Mouse (Mus musculus) gastrocnemius, postnatal 14 days (tissue): Measurements from ENCODE around the gene Acaa1a. TPM values are rescaled to one million over a fixed set of nuclear protein-coding genes. Genes with fewer than 3 reads are reported as not detected.
A peak's percentile ranks its signal among the peaks of the same experiment; 100 is the strongest.

ENCODE experiments used
- DNase-seq: peaks from one replicate; pipeline ENCODE4 v3.0.0; 2021; ENCODE audit warnings: mixed read lengths
- intact Hi-C: fragments of 180-260 bp; cut with DNase I; formaldehyde crosslinking; loops from one replicate; pipeline ENCODE4 v1.15.1; 2025; ENCODE audit warnings: low total_unique reads
- long read RNA-seq, 2 experiments: library from polyadenylated mRNA; stranded (forward); transcript quantifications; one replicate each; pipeline ENCODE4 v2.0.0; 2021
- total RNA-seq, 2 experiments: library from RNA; stranded (reverse); gene quantifications; 2 replicates each; pipeline ENCODE4 v1.2.3; 2021

Gene Acaa1a
- total RNA-seq: 10 to 100 TPM; 41.3 to 44.3 TPM
- long read RNA-seq, experiment 1, transcript Acaa1a-201 (12 exons, 1,762 nt): major isoform, 98 of 117 reads
- long read RNA-seq, experiment 1, partial matches to known transcripts: 3 of 117 reads
- long read RNA-seq, experiment 1, other reads (novel, unspliced or antisense): 16 of 117 reads
- long read RNA-seq, experiment 2, transcript Acaa1a-201 (12 exons, 1,762 nt): major isoform, 99 of 127 reads
- long read RNA-seq, experiment 2, partial matches to known transcripts: 15 of 127 reads
- long read RNA-seq, experiment 2, other reads (novel, unspliced or antisense): 13 of 127 reads

DNA sequence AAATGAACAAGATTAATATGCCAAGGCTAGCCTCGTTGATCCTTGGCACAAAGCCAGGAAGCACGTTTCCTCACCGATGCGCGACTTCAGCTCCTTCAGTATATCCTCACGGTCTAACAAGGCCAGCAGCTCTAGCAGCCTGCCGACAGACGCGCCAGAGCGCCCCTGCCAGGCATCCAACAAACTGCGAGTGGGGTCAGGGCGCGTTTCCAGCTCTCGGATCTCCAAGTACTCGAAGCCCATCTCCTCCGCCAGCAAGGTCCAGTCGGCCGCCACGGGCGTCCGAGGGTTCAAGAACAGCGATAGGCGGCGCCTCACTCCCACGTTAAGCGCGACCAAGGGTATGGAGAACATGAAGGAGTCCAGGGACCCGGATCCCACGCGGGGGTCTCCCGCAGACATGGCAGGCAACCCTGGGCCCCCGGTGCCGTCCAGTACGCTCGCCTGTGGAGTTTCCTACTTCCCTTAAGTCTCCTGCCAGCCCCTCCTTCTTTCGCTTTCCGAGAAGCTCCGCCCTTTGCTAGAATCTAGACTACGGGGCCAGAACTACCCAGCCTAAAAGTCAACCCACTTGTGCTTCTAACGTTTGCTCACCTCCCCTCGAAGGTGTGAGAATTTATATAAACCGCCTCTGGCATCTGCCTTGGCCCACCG, at the start of gene Acaa1a:
Acaa1a (plus strand) TSS at position 119 of the 654 bp plus-strand sequence.
- intact Hi-C loops: no loop called here
- DNase-seq: peak; percentile 67

DNA sequence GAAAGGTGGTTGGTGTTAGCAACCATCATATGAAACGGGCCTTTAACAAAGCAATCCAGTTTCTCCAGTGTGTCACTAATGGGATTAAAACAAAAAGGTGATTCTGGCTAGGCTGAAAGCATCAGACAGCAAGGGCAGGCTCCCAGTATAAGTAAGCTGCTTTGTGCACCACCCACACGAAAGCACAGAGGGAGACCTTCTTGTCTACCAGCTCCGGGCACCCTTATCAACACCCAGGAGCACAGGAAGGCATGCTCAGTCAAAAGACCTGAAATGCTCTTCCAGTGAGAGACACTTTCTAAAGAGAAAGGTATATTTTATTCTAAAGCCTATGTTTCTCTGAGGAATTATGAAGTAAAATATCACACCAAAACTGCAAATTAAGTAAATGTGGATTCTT, 48.7 kb upstream of the Acaa1a start:
- intact Hi-C loops: no loop called here
- DNase-seq: no peak

DNA sequence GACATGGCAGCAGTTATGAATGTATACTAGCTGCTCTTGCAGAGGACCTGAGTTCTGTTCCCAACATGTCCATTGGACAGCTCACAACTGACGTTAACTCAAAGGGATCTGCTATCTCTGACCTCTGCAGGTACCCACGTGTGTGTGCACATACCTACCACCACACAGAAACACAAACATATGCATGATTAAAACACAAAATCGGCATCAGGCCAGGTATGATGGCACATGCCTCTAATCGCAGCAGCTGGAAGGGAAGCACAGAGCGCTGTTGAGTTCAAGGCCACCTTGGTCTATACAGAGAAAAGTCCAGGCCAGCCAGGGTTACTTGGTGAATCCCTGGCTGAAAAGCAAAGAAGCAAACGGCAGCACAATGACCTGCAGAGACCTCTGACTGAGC, 41.8 kb upstream of the Acaa1a start:
- intact Hi-C loops: no loop called here
- DNase-seq: no peak

- intact Hi-C loops: no loop called here
- no peak for DNase-seq
Measured at GRCm38 (mm10) chr9:119298563-119298962, 40.9 kb upstream of the Acaa1a start.

DNA sequence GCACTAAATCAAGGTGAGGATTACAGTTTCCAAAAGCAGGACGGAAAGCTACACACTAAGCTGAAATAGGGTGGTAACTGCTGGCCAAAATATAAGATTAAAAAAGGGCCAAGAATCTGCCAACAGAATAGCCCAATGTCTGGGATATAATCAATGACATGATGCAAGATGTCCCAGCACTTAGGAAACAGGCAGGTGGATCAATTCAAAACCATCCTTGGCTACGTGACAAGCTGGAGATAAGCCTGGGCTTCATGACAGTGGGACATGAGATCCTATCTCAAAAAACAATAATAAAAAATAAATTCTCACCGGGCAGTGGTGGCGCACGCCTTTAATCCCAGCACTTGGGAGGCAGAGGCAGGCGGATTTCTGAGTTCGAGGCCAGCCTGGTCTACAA, 33.6 kb upstream of the Acaa1a start:
- intact Hi-C loops: no loop called here
- DNase-seq: no peak

GRCm38 (mm10) chr9:119309067-119309466, 30.4 kb upstream of the Acaa1a start:
- DNase-seq: no peak
- intact Hi-C loops: no loop called here

GRCm38 (mm10) chr9:119313096-119313495, 26.4 kb upstream of the Acaa1a start:
- intact Hi-C loops: no loop called here
- no peak for DNase-seq

- no peak for DNase-seq
- intact Hi-C loops: no loop called here
Measured at GRCm38 (mm10) chr9:119318891-119319290, 20.6 kb upstream of the Acaa1a start.

- DNase-seq: no peak
- intact Hi-C loops: no loop called here
Measured at GRCm38 (mm10) chr9:119320446-119320845, 19.0 kb upstream of the Acaa1a start.

DNA sequence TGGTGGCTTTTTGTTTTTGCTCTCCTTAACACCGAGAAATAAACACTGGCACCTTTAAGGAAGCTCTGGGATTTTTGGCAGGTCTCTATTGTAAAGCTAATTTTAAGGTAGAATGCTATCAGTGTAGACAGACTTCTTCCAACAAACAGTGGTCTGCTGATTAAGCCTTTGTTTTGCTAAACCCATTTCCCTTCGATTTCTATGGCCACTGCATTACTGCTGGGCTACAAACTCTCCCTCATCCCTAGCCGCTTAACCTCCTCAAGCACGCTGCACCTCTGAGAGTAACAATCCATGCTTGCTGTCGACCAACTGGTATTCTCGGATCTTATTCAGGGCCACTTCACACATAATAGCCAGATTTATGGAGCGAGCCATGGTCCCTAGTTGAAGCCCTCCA, 18.5 kb upstream of the Acaa1a start:
- intact Hi-C loops: no loop called here

GRCm38 (mm10) chr9:119321392-119322229, 17.9 kb upstream of the Acaa1a start:
- intact Hi-C loops: no loop called here
- DNase-seq: no peak

More for the DNA sequence above, 18.5 kb upstream of the Acaa1a start:
- DNase-seq: no peak

- DNase-seq: peak; percentile 98
- intact Hi-C loops: no loop called here
Measured at GRCm38 (mm10) chr9:119322289-119323259, 16.9 kb upstream of the Acaa1a start, which contains the start of gene Oxsr1. TSS of gene Oxsr1 (minus strand) at chr9:119322427.

DNA sequence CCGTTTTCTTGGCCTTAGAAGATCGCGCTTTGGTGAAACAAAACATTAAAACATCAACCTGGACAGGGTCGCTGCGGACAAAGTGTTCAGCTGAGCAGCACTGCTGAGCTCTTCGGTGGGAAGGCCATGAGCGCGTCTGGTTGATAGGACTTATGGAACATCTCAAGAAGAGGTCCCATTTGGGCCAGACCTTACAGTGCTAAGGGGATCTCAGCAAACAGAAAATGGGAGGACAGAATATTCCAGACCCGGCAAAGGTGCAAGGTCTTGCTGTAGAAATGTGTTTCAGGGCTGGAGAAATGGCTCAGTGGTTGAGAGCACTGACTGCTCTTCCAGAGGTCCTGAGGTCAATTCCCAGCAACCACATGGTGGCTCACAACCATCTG, 16.2 kb upstream of the Acaa1a start:
- intact Hi-C loops: no loop called here
- no peak for DNase-seq

DNA sequence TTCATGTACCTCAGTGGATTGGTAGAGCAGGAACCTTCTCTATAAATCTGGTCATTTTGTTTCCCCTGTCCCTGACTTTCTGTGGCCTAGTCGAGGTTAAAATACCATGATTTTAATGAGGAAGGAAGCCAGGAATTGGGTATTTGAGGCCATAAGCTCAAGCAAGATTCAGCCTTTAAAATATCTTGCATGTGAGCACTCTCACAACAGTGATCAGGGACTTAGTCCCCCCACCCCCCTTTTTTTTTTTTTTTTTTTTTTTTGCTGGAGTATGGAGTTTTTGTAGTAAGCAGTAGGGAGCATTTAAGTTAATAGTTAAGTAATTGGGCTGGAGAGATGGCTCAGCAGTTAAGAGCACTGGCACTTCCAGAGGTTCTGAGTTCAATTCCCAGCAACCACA, 15.3 kb upstream of the Acaa1a start:
- DNase-seq: no peak
- intact Hi-C loops: no loop called here

DNA sequence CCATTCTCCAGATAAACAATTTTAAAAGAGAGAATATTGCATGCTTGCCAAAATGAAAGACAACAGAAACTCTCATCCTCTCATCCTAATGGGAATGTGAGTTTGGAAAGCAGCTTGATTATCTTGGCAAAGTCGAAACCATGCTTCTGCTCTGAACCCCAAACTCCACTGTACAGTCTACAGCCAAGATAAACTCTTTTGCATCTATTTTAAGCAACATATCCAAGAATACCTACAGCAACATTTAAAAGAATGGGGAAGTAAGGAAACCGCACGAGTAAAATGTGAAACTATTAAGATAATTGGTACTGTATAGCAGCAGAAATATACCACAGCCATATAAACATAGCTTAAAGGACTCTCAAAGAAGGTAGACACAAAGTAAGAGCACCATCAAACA, 11.0 kb upstream of the Acaa1a start:
- intact Hi-C loops: no loop called here
- no peak for DNase-seq

DNA sequence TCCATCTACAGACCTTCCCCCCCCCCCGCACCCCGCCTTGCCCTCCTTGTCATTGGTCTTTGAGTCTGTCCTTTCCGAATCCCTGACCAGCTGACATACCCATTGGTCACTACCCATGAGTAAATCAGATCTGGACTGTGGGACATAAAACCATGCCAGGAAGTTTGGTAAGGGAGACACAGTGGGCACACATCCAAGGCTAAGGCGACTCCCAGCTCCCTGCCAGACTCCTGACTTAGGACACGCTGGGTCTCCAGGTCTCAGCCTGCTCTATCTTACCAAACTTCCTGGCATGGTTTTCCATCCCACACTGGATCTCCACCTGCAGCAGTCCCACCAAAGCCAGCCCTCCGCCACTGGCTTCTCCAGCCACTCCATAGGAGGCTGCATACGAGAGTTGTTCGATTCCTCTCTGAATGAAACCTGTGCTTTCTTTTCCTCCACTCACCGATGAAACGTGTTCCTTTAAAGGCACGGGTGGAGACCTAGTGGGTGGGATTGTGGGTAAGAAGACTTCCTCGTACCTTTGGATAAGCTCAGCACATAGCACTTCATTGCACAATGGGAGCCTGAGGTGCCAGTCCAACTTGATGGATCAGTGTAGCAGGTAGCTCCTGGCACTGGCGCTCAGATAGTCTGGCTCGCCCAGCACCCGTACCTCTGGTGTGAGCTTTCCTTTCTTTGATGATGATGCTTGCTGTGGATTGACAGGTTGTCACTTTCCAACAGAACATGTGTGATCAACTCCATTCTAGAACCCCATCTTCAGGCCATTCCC, 9.1 kb upstream of the Acaa1a start:
- intact Hi-C loops: no loop called here
- no peak for DNase-seq

DNA sequence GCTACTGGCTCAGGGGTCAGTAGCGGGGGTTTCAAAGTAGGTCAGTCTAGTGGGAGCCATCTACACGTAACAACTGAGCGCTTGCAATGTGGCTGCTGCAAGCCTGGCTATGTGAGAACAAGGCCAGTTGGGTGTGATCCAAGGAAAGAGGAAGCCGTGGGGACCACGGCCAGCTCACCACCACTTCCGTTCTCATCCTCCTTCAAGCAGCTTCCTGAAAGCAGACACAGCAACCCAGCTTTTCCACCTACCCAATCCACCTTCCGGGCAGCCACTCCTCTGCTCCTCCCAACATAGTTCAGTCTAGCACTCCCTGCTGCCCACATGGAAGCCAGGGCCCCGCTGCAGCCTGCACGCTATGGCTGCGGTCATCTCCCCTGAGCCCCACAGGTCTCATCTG, 5.2 kb upstream of the Acaa1a start:
- peak; percentile 61 for DNase-seq
- intact Hi-C loops: no loop called here

DNA sequence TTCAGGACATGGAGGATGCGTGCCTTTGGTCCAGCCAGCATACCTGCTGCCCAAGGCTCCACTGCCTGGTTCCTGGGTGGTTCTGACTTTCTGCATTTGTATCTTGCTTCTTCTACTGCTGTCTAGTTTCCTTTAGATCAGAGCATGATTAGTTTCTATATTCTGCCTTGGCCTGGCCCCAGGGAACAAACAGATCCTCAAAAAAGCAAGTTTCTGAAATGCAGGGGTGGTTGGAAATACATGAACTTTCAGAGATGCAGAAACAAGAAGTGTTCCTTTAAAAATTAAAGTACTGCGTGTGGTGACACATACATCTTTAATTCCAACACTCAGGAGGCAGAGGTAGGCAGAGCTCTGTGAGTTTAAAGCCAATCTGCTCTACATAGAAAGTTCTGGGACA, 4.6 kb upstream of the Acaa1a start:
- no peak for DNase-seq
- intact Hi-C loops: no loop called here

- no peak for DNase-seq
- intact Hi-C loops: no loop called here
Measured at GRCm38 (mm10) chr9:119335571-119335970, 3.9 kb upstream of the Acaa1a start.
